Mouse (Mus musculus) heart, embryonic 11.5 days (tissue): ENCODE results near the gene Ptprn2. TPM values are rescaled to one million over a fixed set of nuclear protein-coding genes. Genes with fewer than 3 reads are reported as not detected.

Experiments
- ATAC-seq: fragments of 200-750 bp; cut with Nextera tagmentation; replicated peaks from 2 replicates; pipeline ENCODE4 v1.8.0; 2017; ENCODE audit warnings: moderate library complexity; ENCODE audit not compliant: insufficient number of reproducible peaks, low FRiP score, low TSS enrichment
- H3K27ac ChIP-seq: fragments of 300-500 bp; sonication (generic); 2 replicates; pipeline ENCODE4 v1.5.1; 2014; ENCODE audit warnings: mild to moderate bottlenecking, low read depth, low read length
- H3K27me3 ChIP-seq: fragments of 300-500 bp; sonication (generic); 2 replicates; pipeline ENCODE4 v1.6.1; 2014; ENCODE audit warnings: mild to moderate bottlenecking, low read length, mixed read lengths; ENCODE audit not compliant: control insufficient read depth, insufficient read depth
- H3K36me3 ChIP-seq: fragments of 300-500 bp; sonication (generic); 2 replicates; pipeline ENCODE4 v1.6.1; 2014; ENCODE audit warnings: mild to moderate bottlenecking, low read length, moderate library complexity, mixed read lengths; ENCODE audit not compliant: control insufficient read depth, insufficient read depth
- H3K4me1 ChIP-seq: fragments of 300-500 bp; sonication (generic); 2 replicates; pipeline ENCODE4 v1.6.1; 2014; ENCODE audit warnings: low read length; ENCODE audit not compliant: control insufficient read depth, insufficient read depth
- H3K4me2 ChIP-seq: fragments of 300-500 bp; sonication (generic); 2 replicates; pipeline ENCODE4 v1.6.1; 2014; ENCODE audit warnings: mild to moderate bottlenecking, moderate library complexity
- H3K4me3 ChIP-seq: fragments of 300-500 bp; sonication (generic); 2 replicates; pipeline ENCODE4 v1.5.1; 2014; ENCODE audit warnings: low read depth, low read length
- H3K9ac ChIP-seq: fragments of 300-500 bp; sonication (generic); 2 replicates; pipeline ENCODE4 v1.6.1; 2014; ENCODE audit warnings: mild to moderate bottlenecking, low read depth, low read length, moderate library complexity
- H3K9me3 ChIP-seq: fragments of 300-500 bp; sonication (generic); replicated peaks from 2 replicates; pipeline ENCODE4 v1.6.1; 2016; ENCODE audit warnings: low read length; ENCODE audit not compliant: control insufficient read depth
- WGBS: fragments of 180-500 bp; shearing (Covaris S2); extraction: QIAGEN DNeasy Blood & Tissue Kit; methylation state at CpG from one replicate; pipeline ENCODE4 v1.1.7; 2014; ENCODE audit not compliant: insufficient replicate concordance; 5-methylcytosine and 5-hydroxymethylcytosine counted together
- polyA plus RNA-seq: library from polyadenylated mRNA; unstranded; fragments of >200 nt; fragmentation: Nextera tagmentation; extraction: Ambion mirVana; gene quantifications from 2 replicates; pipeline ENCODE4 v1.2.1, GENCODE M21; 2014

Gene Ptprn2
- polyA plus RNA-seq, 1 experiment from 2014 or later: not detected

DNA sequence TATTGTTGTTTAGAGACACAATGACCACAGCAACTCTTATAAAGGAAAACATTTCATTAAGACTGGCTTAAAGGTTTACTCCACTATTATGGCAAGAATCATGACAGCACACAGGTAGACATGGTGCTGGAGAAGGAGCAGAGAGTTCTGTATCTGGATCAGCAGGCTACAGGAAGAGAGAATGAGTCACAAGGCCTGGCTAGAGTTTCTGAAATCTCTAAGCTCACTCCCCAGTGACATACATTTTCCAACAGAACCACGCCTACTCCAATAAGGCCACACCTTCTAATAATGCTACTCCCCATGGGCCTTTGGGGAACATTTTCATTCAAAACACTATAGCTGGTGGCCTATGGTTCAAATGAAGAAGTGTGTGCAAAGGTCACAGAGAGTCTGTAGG is 53.8 kb downstream of the Ptprn2 start:
- Histone ChIP-seq H3K9me3 (no peaks in the 10 kb centered on the region), H3K4me1 (no peaks in the 10 kb centered on the region), H3K27me3 (no peaks in the 10 kb centered on the region), H3K4me2 (no peak overlapping the region), H3K4me3 (no peak overlapping the region), H3K9ac (no peak overlapping the region), H3K36me3 (no peaks in the 10 kb centered on the region), H3K27ac (no peak overlapping the region)
- no peak for ATAC-seq
- WGBS: 85% methylated on average over 1 of the region's 1 CpGs

- ATAC-seq: no peak; the same call in 1 of the 2 replicates
- H3K27me3 ChIP-seq: no peaks in the 10 kb centered on the region
- no peak overlapping the region for H3K27ac ChIP-seq
- H3K4me2 ChIP-seq: no peak overlapping the region
- no peaks in the 10 kb centered on the region for H3K4me1 ChIP-seq
- H3K36me3 ChIP-seq: no peaks in the 10 kb centered on the region
- no peak overlapping the region for H3K9ac ChIP-seq
- 77% methylated on average over 1 of the region's 1 CpGs for WGBS
- H3K4me3 ChIP-seq: no peak overlapping the region
- H3K9me3 ChIP-seq: no peaks in the 10 kb centered on the region
Measured at GRCm38 (mm10) chr12:116540608-116541007, 55.1 kb downstream of the Ptprn2 start.

DNA sequence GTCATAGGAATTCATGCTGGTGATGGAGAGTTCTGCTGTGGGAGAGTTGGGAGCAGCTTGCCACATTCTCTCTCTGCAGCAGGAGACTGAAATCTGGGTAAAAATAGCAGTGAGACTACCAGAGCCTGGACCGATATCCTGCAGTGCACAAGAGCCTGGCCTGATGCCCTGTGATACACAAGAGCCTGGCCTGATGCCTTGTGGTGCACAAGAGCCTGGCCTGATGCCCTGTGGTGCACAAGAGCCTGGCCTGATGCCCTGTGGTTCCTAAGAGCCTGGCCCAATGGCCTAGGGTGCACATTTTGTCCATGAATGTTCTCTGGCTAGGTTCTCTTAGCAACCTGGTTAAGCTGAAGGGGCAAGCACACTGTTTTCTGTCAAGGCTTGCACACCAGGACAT is 64.5 kb downstream of the Ptprn2 start:
- Histone ChIP-seq H3K27me3 (no peaks in the 10 kb centered on the region), H3K4me3 (no peak overlapping the region), H3K27ac (no peak overlapping the region), H3K36me3 (no peaks in the 10 kb centered on the region), H3K9me3 (no peaks in the 10 kb centered on the region), H3K9ac (no peak overlapping the region), H3K4me2 (no peak overlapping the region), H3K4me1 (no peaks in the 10 kb centered on the region)
- ATAC-seq: no peak
- 70% methylated on average over 1 of the region's 1 CpGs for WGBS

GRCm38 (mm10) chr12:116551516-116551915 is 66.0 kb downstream of the Ptprn2 start:
- Histone ChIP-seq H3K9me3 (no peaks in the 10 kb centered on the region), H3K4me2 (no peak overlapping the region), H3K36me3 (no peaks in the 10 kb centered on the region), H3K4me3 (no peak overlapping the region), H3K9ac (no peak overlapping the region), H3K27ac (no peak overlapping the region), H3K4me1 (no peaks in the 10 kb centered on the region), H3K27me3 (no peaks in the 10 kb centered on the region)
- no peak for ATAC-seq
- WGBS: 79% methylated on average over 7 of the region's 7 CpGs

DNA sequence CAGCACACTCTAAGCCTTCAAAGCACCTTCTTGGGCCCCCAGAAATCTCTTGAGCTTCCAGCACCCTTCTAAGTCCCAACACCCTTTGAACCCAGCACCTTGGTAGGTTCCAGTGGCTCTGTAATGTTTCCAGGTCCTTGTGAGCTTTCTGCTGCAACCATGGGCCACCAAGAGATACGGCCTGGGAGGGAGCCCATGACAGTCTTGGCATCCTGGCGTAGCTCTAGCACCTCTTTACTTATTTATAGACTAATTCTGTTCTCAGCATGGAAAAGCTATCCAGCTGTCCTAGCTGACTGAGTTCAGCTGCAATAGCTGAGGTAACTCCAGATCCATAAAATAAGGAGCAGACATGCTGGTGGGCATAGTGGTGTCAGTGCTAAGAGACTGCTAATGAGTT is 66.8 kb downstream of the Ptprn2 start:
- Histone ChIP-seq H3K4me3 (no peak overlapping the region), H3K27ac (no peak overlapping the region), H3K4me1 (no peaks in the 10 kb centered on the region), H3K9ac (no peak overlapping the region), H3K9me3 (no peaks in the 10 kb centered on the region), H3K4me2 (no peak overlapping the region), H3K27me3 (no peaks in the 10 kb centered on the region), H3K36me3 (no peaks in the 10 kb centered on the region)
- ATAC-seq: no peak
- 79% methylated on average over 2 of the region's 2 CpGs for WGBS

- ATAC-seq: no peak
- Histone ChIP-seq H3K27me3 (no peaks in the 10 kb centered on the region), H3K4me3 (no peak overlapping the region), H3K9me3 (no peaks in the 10 kb centered on the region), H3K36me3 (no peaks in the 10 kb centered on the region), H3K9ac (no peak overlapping the region), H3K4me2 (no peak overlapping the region), H3K27ac (no peak overlapping the region), H3K4me1 (no peaks in the 10 kb centered on the region)
Measured at GRCm38 (mm10) chr12:116553361-116553760, 67.8 kb downstream of the Ptprn2 start.

- Histone ChIP-seq H3K36me3 (no peaks in the 10 kb centered on the region), H3K9ac (no peak overlapping the region), H3K4me2 (no peak overlapping the region), H3K27me3 (no peaks in the 10 kb centered on the region), H3K27ac (no peak overlapping the region), H3K9me3 (no peaks in the 10 kb centered on the region), H3K4me3 (no peak overlapping the region), H3K4me1 (no peaks in the 10 kb centered on the region)
- ATAC-seq: no peak
- 71% methylated on average over 4 of the region's 4 CpGs for WGBS
Measured at GRCm38 (mm10) chr12:116555964-116556363, 70.4 kb downstream of the Ptprn2 start.

- no peak for ATAC-seq
- H3K27ac ChIP-seq: no peak overlapping the region
- 69% methylated on average over 8 of the region's 8 CpGs for WGBS
- H3K4me1 ChIP-seq: no peaks in the 10 kb centered on the region
- H3K4me3 ChIP-seq: no peak overlapping the region
- H3K36me3 ChIP-seq: no peaks in the 10 kb centered on the region
- H3K9me3 ChIP-seq: no peaks in the 10 kb centered on the region
- no peak overlapping the region for H3K4me2 ChIP-seq
- H3K9ac ChIP-seq: no peak overlapping the region
- H3K27me3 ChIP-seq: no peaks in the 10 kb centered on the region
Measured at GRCm38 (mm10) chr12:116564441-116564840, 78.9 kb downstream of the Ptprn2 start.

DNA sequence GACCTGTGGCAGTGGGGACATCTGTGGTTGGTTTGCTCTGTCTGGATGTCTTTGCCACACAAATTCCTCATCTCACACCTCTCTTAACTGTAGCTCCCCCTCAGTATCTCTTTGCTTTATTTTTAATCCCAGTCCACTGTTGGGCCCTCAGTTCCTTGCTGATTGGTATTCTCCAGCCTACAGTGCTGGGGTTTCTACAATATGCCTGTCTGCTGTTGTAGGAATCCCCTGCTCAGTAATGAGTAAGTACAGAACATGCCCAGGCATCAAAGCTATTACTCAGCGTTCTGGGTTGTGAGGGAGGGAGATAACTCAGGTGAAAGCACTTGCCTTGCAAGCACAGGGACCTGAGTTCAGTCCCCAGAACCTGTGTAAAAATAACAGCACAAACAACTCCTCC is 81.2 kb downstream of the Ptprn2 start:
- no peak overlapping the region for H3K9ac ChIP-seq
- H3K36me3 ChIP-seq: no peaks in the 10 kb centered on the region
- H3K9me3 ChIP-seq: no peaks in the 10 kb centered on the region
- ATAC-seq: no peak
- no peak overlapping the region for H3K4me3 ChIP-seq
- no peak overlapping the region for H3K27ac ChIP-seq
- H3K4me1 ChIP-seq: no peaks in the 10 kb centered on the region
- WGBS: 86% methylated on average over 1 of the region's 1 CpGs
- H3K4me2 ChIP-seq: no peak overlapping the region
- no peaks in the 10 kb centered on the region for H3K27me3 ChIP-seq
